Mouse (Mus musculus): ENCODE results near the gene Gm5901. TPM values are rescaled to one million over a fixed set of nuclear protein-coding genes. Genes with fewer than 3 reads are reported as not detected.
A peak's percentile ranks its signal among the peaks of the same experiment; 100 is the strongest.
"Not testable (repeated sequence)": the region's sequence is repeated elsewhere in the genome, so short reads cannot be mapped to it uniquely, and the experiment has no call there.

The Gm5901 gene
- total RNA-seq (2017) = not detected in 2 replicates

- ATAC-seq (replicated peaks; ENCODE audit: low read depth, poor library complexity, severe bottlenecking) = no peak
Observed at GRCm38 (mm10) chr7:105374866-105375265, at the start of gene Gm5901. Gm5901 (plus strand) TSS chr7:105375038.

- ATAC-seq (replicated peaks; ENCODE audit: low read depth, poor library complexity, severe bottlenecking) = no peak
Observed at GRCm38 (mm10) chr7:105325302-105325701, 49.5 kb upstream of the Gm5901 start.

GRCm38 (mm10) chr7:105334004-105334403, 40.8 kb upstream of the Gm5901 start, which contains the start of gene Olfr690:
Olfr690 (minus strand) TSS chr7:105334104.
- ATAC-seq (replicated peaks; ENCODE audit: low read depth, poor library complexity, severe bottlenecking) = no peak

GRCm38 (mm10) chr7:105342170-105342569, 32.7 kb upstream of the Gm5901 start, which contains the start of gene Olfr691:
Olfr691 (minus strand) TSS chr7:105342270.
- ATAC-seq (replicated peaks; ENCODE audit: low read depth, poor library complexity, severe bottlenecking) = no peak

GRCm38 (mm10) chr7:105342752-105343151, 32.1 kb upstream of the Gm5901 start:
- no peak for ATAC-seq (replicated peaks; ENCODE audit: low read depth, poor library complexity, severe bottlenecking)

- not testable (repeated sequence) for ATAC-seq (replicated peaks; ENCODE audit: low read depth, poor library complexity, severe bottlenecking)
Observed at GRCm38 (mm10) chr7:105356064-105356463, 18.8 kb upstream of the Gm5901 start.

GRCm38 (mm10) chr7:105356487-105356886, 18.4 kb upstream of the Gm5901 start:
- ATAC-seq (replicated peaks; ENCODE audit: low read depth, poor library complexity, severe bottlenecking) = not testable (repeated sequence)

- no peak for ATAC-seq (replicated peaks; ENCODE audit: low read depth, poor library complexity, severe bottlenecking)
Observed at GRCm38 (mm10) chr7:105361713-105362112, 13.1 kb upstream of the Gm5901 start.

- ATAC-seq (replicated peaks; ENCODE audit: low read depth, poor library complexity, severe bottlenecking) = 0 out of 2 replicates have a peak, but pooled peaks have one; percentile 22
Observed at GRCm38 (mm10) chr7:105367268-105367667, 7.6 kb upstream of the Gm5901 start.

- no peak for ATAC-seq (replicated peaks; ENCODE audit: low read depth, poor library complexity, severe bottlenecking)
Observed at GRCm38 (mm10) chr7:105367930-105368329, 6.9 kb upstream of the Gm5901 start, which contains the start of gene Olfr692. Olfr692 (plus strand) TSS chr7:105368230.

- ATAC-seq (replicated peaks; ENCODE audit: low read depth, poor library complexity, severe bottlenecking) = no peak
Observed at GRCm38 (mm10) chr7:105368521-105368920, 6.3 kb upstream of the Gm5901 start.

GRCm38 (mm10) chr7:105372912-105373311, 1.9 kb upstream of the Gm5901 start:
- peak; percentile 84 for ATAC-seq (replicated peaks; ENCODE audit: low read depth, poor library complexity, severe bottlenecking)

- peak; percentile 60 for ATAC-seq (replicated peaks; ENCODE audit: low read depth, poor library complexity, severe bottlenecking)
Observed at GRCm38 (mm10) chr7:105373509-105373908, 1.3 kb upstream of the Gm5901 start.

- no peak for ATAC-seq (replicated peaks; ENCODE audit: low read depth, poor library complexity, severe bottlenecking)
Observed at GRCm38 (mm10) chr7:105373976-105374375, 862 bp upstream of the Gm5901 start.

- ATAC-seq (replicated peaks; ENCODE audit: low read depth, poor library complexity, severe bottlenecking) = no peak
Observed at GRCm38 (mm10) chr7:105380329-105380728, 5.5 kb downstream of the Gm5901 start.

- ATAC-seq (replicated peaks; ENCODE audit: low read depth, poor library complexity, severe bottlenecking) = peak; percentile 58; the same call in 1 of the 2 replicates
Observed at GRCm38 (mm10) chr7:105387696-105388095, 12.9 kb downstream of the Gm5901 start.

GRCm38 (mm10) chr7:105390236-105390635, 15.4 kb downstream of the Gm5901 start:
- 0 out of 2 replicates have a peak, but pooled peaks have one; percentile 15 for ATAC-seq (replicated peaks; ENCODE audit: low read depth, poor library complexity, severe bottlenecking)

- ATAC-seq (replicated peaks; ENCODE audit: low read depth, poor library complexity, severe bottlenecking) = no peak
Observed at GRCm38 (mm10) chr7:105394606-105395005, 19.8 kb downstream of the Gm5901 start.

- no peak for ATAC-seq (replicated peaks; ENCODE audit: low read depth, poor library complexity, severe bottlenecking)
Observed at GRCm38 (mm10) chr7:105395131-105395820, 20.4 kb downstream of the Gm5901 start.

GRCm38 (mm10) chr7:105396126-105396525, 21.3 kb downstream of the Gm5901 start:
- ATAC-seq (replicated peaks; ENCODE audit: low read depth, poor library complexity, severe bottlenecking) = no peak

- peak; percentile 58 for ATAC-seq (replicated peaks; ENCODE audit: low read depth, poor library complexity, severe bottlenecking)
Observed at GRCm38 (mm10) chr7:105399058-105399934, 24.5 kb downstream of the Gm5901 start.
